Mouse (Mus musculus) intestine, embryonic 14.5 days (tissue): ENCODE data around the gene Gng10. TPM values are rescaled to one million over a fixed set of nuclear protein-coding genes. Genes with fewer than 3 reads are reported as not detected.

Experiments
- ATAC-seq: fragments of 200-750 bp; cut with Nextera tagmentation; replicated peaks from 2 replicates; pipeline ENCODE4 v1.8.0; 2017; ENCODE audit warnings: low read depth, moderate number of reproducible peaks, moderate TSS enrichment, moderate library complexity; ENCODE audit not compliant: low FRiP score, low TSS enrichment
- DNase-seq: peaks from one replicate; pipeline ENCODE4 v3.0.0-alpha.2; 2018; ENCODE audit warnings: low spot score
- H3K27ac ChIP-seq: fragments of 300-500 bp; sonication (generic); 2 replicates; pipeline ENCODE4 v1.5.1; 2014; ENCODE audit warnings: low read depth, mild to moderate bottlenecking, control low read depth
- H3K27me3 ChIP-seq: fragments of 300-500 bp; sonication (generic); replicated peaks from 2 replicates; pipeline ENCODE4 v1.6.1; 2014; ENCODE audit warnings: low read length, control low read depth; ENCODE audit not compliant: control insufficient read depth, insufficient read depth
- H3K36me3 ChIP-seq: fragments of 300-500 bp; sonication (generic); 2 replicates; pipeline ENCODE4 v1.6.1; 2014; ENCODE audit warnings: low read length, control low read depth; ENCODE audit not compliant: control insufficient read depth, insufficient read depth
- H3K4me1 ChIP-seq: fragments of 300-500 bp; sonication (generic); replicated peaks from 2 replicates; pipeline ENCODE4 v1.6.1; 2014; ENCODE audit warnings: low read length, control low read depth, mixed read lengths; ENCODE audit not compliant: control insufficient read depth, insufficient read depth
- H3K4me2 ChIP-seq: fragments of 300-500 bp; sonication (generic); 2 replicates; pipeline ENCODE4 v1.6.1; 2014; ENCODE audit warnings: low read length
- H3K4me3 ChIP-seq: fragments of 300-500 bp; sonication (generic); 2 replicates; pipeline ENCODE4 v1.5.1; 2014; ENCODE audit warnings: low read depth, low read length, control low read depth, mixed read lengths
- H3K9ac ChIP-seq: fragments of 300-500 bp; sonication (generic); 2 replicates; pipeline ENCODE4 v1.6.1; 2014; ENCODE audit warnings: mild to moderate bottlenecking, low read length
- H3K9me3 ChIP-seq: fragments of 300-500 bp; sonication (generic); 2 replicates; pipeline ENCODE4 v1.6.1; 2016; ENCODE audit warnings: low read length, control low read depth; ENCODE audit not compliant: control insufficient read depth
- whole genome bisulfite sequencing: fragments of 180-500 bp; shearing (Covaris S2); extraction: QIAGEN DNeasy Blood & Tissue Kit; methylation state at CpG from one replicate; pipeline ENCODE4 v1.1.7; 2014; 5-methylcytosine and 5-hydroxymethylcytosine counted together
- polyA plus RNA-seq: library from polyadenylated mRNA; unstranded; fragments of >200 nt; fragmentation: Nextera tagmentation; extraction: Ambion mirVana; gene quantifications from 2 replicates; pipeline ENCODE4 v1.2.1, GENCODE M21; 2014

Gng10 gene
- polyA plus RNA-seq, result 103 and 130 TPM in 2 replicates

DNA sequence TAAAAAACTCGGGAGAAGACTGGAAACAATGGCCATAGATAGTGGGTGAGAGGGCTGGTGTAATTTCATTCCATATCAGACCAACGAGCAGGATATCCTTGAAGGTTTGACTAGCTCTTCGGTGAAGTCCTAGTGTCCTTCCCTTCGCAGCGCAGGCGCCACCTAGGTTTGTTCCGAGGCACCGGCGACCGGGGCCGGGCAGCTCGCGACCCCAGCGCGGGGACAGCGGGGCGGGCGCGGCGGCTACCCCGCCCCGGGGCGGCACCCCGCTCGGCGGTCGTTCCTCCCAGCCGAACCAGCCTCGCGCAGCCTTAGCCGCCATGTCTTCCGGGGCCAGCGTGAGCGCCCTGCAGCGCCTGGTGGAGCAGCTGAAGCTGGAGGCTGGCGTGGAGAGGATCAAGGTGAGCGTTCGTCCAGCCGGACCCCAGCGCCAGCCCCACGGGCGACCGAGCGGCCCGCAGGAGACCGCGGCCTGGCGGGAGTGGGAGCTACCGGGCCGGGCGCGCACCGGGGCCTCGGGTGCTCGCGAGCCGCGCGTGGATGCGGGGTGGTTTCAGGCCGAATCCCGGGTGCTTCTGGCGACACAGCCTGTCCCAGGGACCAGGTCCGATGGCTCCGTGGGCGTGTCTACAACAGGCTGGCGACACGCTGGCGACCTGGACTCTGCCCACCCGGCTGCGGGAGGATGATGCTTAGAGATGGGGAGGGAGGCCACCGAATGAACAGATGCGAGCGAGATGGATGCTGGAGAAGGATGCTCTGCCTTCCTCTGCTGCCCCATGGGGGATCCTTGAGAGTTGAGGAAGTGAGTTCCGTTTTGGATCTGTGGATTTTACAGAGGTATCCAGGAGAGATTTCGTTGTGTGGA is at the start of gene Gng10:
Gene Gng10, plus strand, starts transcription at position 171 of the 868 bp plus-strand sequence.
- peak within 1 kb of the TSS; percentile 75 for H3K4me3 ChIP-seq
- H3K9ac ChIP-seq, result peak within 1 kb of the TSS; percentile 81
- H3K27me3 ChIP-seq, result no peaks in the 10 kb centered on the region
- no peaks in the 10 kb centered on the region for H3K4me1 ChIP-seq
- ATAC-seq (peak; percentile 83), DNase-seq (peak; percentile 85)
- peaks cover 2% of the 10 kb centered on the region; the same call in 1 of the 2 replicates for H3K9me3 ChIP-seq
- H3K36me3 ChIP-seq, result 0 out of 2 replicates have a peak, but pooled peaks cover 5% of the 10 kb centered on the region
- 13% methylated on average over 76 of the region's 76 CpGs for WGBS
- H3K4me2 ChIP-seq, result peak within 1 kb of the TSS; percentile 51
- H3K27ac ChIP-seq, result peak within 1 kb of the TSS; percentile 51; the same call in 1 of the 2 replicates

- H3K9me3 ChIP-seq, result no peaks in the 10 kb centered on the region
- H3K9ac ChIP-seq, result no peak overlapping the region
- H3K27ac ChIP-seq, result no peak overlapping the region
- H3K36me3 ChIP-seq, result no peaks in the 10 kb centered on the region
- 0 out of 2 replicates have a peak, but pooled peaks cover 4% of the 10 kb centered on the region for H3K4me1 ChIP-seq
- no peak overlapping the region for H3K4me2 ChIP-seq
- ATAC-seq, result peak; percentile 43; the same call in 1 of the 2 replicates
- 23% methylated on average over 7 of the region's 7 CpGs for WGBS
- H3K27me3 ChIP-seq, result no peaks in the 10 kb centered on the region
- peak; percentile 93 for DNase-seq
- no peak overlapping the region for H3K4me3 ChIP-seq
Observed at GRCm38 (mm10) chr4:58985157-58985648, 49.7 kb upstream of the Gng10 start.

- H3K9me3 ChIP-seq, result no peaks in the 10 kb centered on the region
- H3K4me3 ChIP-seq, result peak within 1 kb of the TSS; percentile 45
- peak; percentile 80 for ATAC-seq
- H3K4me2 ChIP-seq, result peak within 1 kb of the TSS; percentile 55
- H3K27ac ChIP-seq, result no peak within 1 kb of the TSS
- H3K27me3 ChIP-seq, result no peaks in the 10 kb centered on the region
- DNase-seq, result peak; percentile 93
- peak within 1 kb of the TSS; percentile 35 for H3K9ac ChIP-seq
- no peaks in the 10 kb centered on the region for H3K36me3 ChIP-seq
- H3K4me1 ChIP-seq, result 0 out of 2 replicates have a peak, but pooled peaks cover 4% of the 10 kb centered on the region
- WGBS, result under 1% methylated on average over 28 of the region's 28 CpGs
Observed at GRCm38 (mm10) chr4:58986540-58987190, 48.2 kb upstream of the Gng10 start, which contains the start of gene Ptgr1. Gene Ptgr1, minus strand, starts transcription at chr4:58987119.

DNA sequence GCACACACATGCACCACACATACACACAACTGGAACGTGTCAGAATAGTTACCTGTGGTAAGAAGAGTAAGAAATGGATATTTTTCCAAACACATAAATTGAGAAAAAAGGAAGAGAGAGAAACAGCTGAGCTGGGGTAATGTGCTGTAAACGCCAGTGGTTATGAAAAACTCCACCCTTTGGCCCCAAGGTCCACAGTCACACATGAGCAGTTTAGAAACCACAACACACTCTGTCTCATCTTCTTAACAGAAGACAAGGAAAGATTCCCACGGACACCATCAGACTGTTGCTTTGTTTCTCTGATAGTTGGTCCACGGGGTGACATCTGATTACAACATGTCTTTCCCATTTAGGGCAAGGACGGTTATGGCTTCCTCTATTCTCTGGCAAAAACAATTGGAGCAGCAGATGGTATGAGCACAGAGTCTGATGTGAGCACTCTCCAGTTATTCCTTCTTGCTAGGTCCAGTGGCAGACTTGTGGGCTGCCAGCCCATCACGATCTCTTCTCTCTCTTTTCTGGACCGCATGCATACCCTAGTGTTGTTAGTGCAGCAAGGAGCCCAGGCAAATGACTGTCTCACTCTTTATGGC is 45.5 kb upstream of the Gng10 start:
- DNase-seq (no peak), ATAC-seq (no peak)
- Histone ChIP-seq H3K27ac (no peak overlapping the region), H3K4me1 (0 out of 2 replicates have a peak, but pooled peaks cover 4% of the 10 kb centered on the region), H3K9me3 (no peaks in the 10 kb centered on the region), H3K36me3 (no peaks in the 10 kb centered on the region), H3K27me3 (no peaks in the 10 kb centered on the region), H3K9ac (no peak overlapping the region), H3K4me2 (no peak overlapping the region), H3K4me3 (no peak overlapping the region)
- WGBS, result 88% methylated on average over 7 of the region's 7 CpGs

- Histone ChIP-seq H3K9me3 (no peaks in the 10 kb centered on the region), H3K4me2 (no peak overlapping the region), H3K4me3 (no peak overlapping the region), H3K9ac (no peak overlapping the region), H3K4me1 (0 out of 2 replicates have a peak, but pooled peaks cover 4% of the 10 kb centered on the region), H3K36me3 (no peaks in the 10 kb centered on the region), H3K27ac (no peak overlapping the region), H3K27me3 (no peaks in the 10 kb centered on the region)
- 86% methylated on average over 17 of the region's 17 CpGs for WGBS
- DNase-seq, result no peak
- ATAC-seq, result no peak
Observed at GRCm38 (mm10) chr4:58990609-58991434, 44.1 kb upstream of the Gng10 start.

- no peak overlapping the region for H3K4me3 ChIP-seq
- no peaks in the 10 kb centered on the region for H3K9me3 ChIP-seq
- no peak overlapping the region for H3K4me2 ChIP-seq
- no peaks in the 10 kb centered on the region for H3K36me3 ChIP-seq
- H3K9ac ChIP-seq, result no peak overlapping the region
- no peaks in the 10 kb centered on the region for H3K27me3 ChIP-seq
- no peak overlapping the region for H3K27ac ChIP-seq
- DNase-seq (no peak), ATAC-seq (no peak)
- H3K4me1 ChIP-seq, result 0 out of 2 replicates have a peak, but pooled peaks cover 4% of the 10 kb centered on the region
- WGBS, result 67% methylated on average over 5 of the region's 5 CpGs
Observed at GRCm38 (mm10) chr4:58992195-58992594, 42.7 kb upstream of the Gng10 start.

GRCm38 (mm10) chr4:58994762-58995161 is 40.1 kb upstream of the Gng10 start, which contains the start of gene Dnajc25:
Gene Dnajc25, plus strand, starts transcription at chr4:58995062.
- H3K4me3 ChIP-seq, result no peak within 1 kb of the TSS
- ATAC-seq, result no peak
- H3K36me3 ChIP-seq, result no peaks in the 10 kb centered on the region
- H3K27ac ChIP-seq, result no peak within 1 kb of the TSS
- no peak for DNase-seq
- WGBS, result 67% methylated on average over 4 of the region's 4 CpGs
- no peaks in the 10 kb centered on the region for H3K27me3 ChIP-seq
- no peaks in the 10 kb centered on the region for H3K9me3 ChIP-seq
- H3K9ac ChIP-seq, result no peak within 1 kb of the TSS
- no peaks in the 10 kb centered on the region for H3K4me1 ChIP-seq
- no peak within 1 kb of the TSS for H3K4me2 ChIP-seq
